Mouse (Mus musculus) liver, adult 10 weeks (tissue): Measurements from ENCODE around the gene Abca8a. TPM values are rescaled to one million over a fixed set of nuclear protein-coding genes. Genes with fewer than 3 reads are reported as not detected.

Experiments
- polyA plus RNA-seq: library from polyadenylated mRNA; stranded (reverse); fragments of 350-450 nt; fragmentation: Illumina TruSeq; extraction: RNeasy Lipid Tissue Mini Kit (QIAGEN cat#74804); gene quantifications from one replicate; pipeline ENCODE4 v1.2.3, GENCODE M21; 2014; ENCODE audit warnings: low read depth, low replicate concordance

Abca8a gene
- 85.3 TPM for polyA plus RNA-seq

GRCm38 (mm10) chr11:110095858-110096257 is at the start of gene Abca8a:
Gene Abca8a, minus strand, starts transcription at chr11:110095978.

GRCm38 (mm10) chr11:109995624-109996023 is 100.2 kb downstream of the Abca8a start, which contains the start of gene Abca8b:
Gene Abca8b, minus strand, starts transcription at chr11:109995845.

Other genes with a start within 250 kb of the Abca8a start
- gene Abca8b, start 100.1 kb downstream of the Abca8a start, polyA plus RNA-seq: 42.9 TPM
- 2.1 TPM for gene Abca9, start 72.2 kb upstream of the Abca8a start, polyA plus RNA-seq
- gene Abca6, start 155.8 kb upstream of the Abca8a start, polyA plus RNA-seq: 139 TPM
- 4.2 TPM for gene Abca5, start 241.7 kb upstream of the Abca8a start, polyA plus RNA-seq